Mouse (Mus musculus) G1E (cell line): Measurements from ENCODE around the gene P2rx2.

Experiments
- CTCF ChIP-seq: IDR thresholded peaks from 2 replicates; pipeline ENCODE4 v1.5.1; 2012; ENCODE audit warnings: low read depth, low read length, inconsistent platforms, mixed read lengths
- GATA1 ChIP-seq: IDR thresholded peaks from 2 replicates; pipeline ENCODE4 v1.6.1; 2012; ENCODE audit warnings: borderline replicate concordance, low read length, inconsistent platforms, mixed read lengths

DNA sequence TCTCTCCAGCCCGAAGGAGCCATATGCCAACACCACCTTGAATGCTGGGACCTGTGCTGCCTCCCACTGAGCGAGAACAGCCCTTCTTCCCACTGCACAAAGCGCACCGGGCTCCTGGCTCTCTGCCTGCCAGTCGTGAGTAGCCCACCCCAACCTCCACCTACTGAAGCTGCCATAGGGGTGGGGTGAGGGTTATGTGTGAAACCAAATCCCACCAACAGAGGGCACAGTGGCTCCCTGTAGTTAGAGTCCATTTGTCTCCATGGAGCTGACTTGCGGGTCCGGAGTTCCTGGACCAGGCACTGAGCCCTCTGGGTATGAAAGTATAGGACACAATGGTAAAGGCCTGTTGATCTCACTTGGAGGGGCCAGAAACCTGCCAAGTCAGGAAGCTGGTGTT lies 11.7 kb upstream of the P2rx2 start:
- TF ChIP-seq CTCF (no peak), GATA1 (no peak)
